Mouse (Mus musculus) adrenal gland, adult 10 weeks (tissue): ENCODE data around the gene Gm38119. TPM values are rescaled to one million over a fixed set of nuclear protein-coding genes. Genes with fewer than 3 reads are reported as not detected.

ENCODE experiments used
- polyA plus RNA-seq: library from polyadenylated mRNA; stranded (reverse); fragments of 350-450 nt; fragmentation: Illumina TruSeq; extraction: RNeasy Lipid Tissue Mini Kit (QIAGEN cat#74804); gene quantifications from one replicate; pipeline ENCODE4 v1.2.3, GENCODE M21; 2014; ENCODE audit warnings: low read depth, low replicate concordance

Gene Gm38119
- polyA plus RNA-seq, result not detected

GRCm38 (mm10) chr3:92738996-92739395 is at the start of gene Gm38119:
Gm38119 (minus strand) TSS chr3:92739096.

GRCm38 (mm10) chr3:92778799-92779198 is 39.9 kb upstream of the Gm38119 start, which contains the start of gene Lce1i:
Lce1i (minus strand) TSS chr3:92778899.

GRCm38 (mm10) chr3:92764965-92765364 is 26.1 kb upstream of the Gm38119 start, which contains the start of gene Lce1h:
Lce1h (minus strand) TSS chr3:92765065.

GRCm38 (mm10) chr3:92752238-92752637 is 13.3 kb upstream of the Gm38119 start, which contains the start of gene Lce1g:
Lce1g (minus strand) TSS chr3:92752338.

GRCm38 (mm10) chr3:92720250-92720649 is 18.6 kb downstream of the Gm38119 start, which contains the start of gene Lce1f:
Lce1f (minus strand) TSS chr3:92720350.

GRCm38 (mm10) chr3:92708974-92709373 is 29.9 kb downstream of the Gm38119 start, which contains the start of gene Lce1e:
Lce1e (minus strand) TSS chr3:92709074.

Other genes with a start within 250 kb of the Gm38119 start
- gene Sprr4, start 238.6 kb downstream of the Gm38119 start, polyA plus RNA-seq, result not detected
- gene 2310046K23Rik, start 204.6 kb downstream of the Gm38119 start, polyA plus RNA-seq, result not detected
- not detected for gene Ivl, start 165.4 kb downstream of the Gm38119 start, polyA plus RNA-seq
- gene Smcp, start 150.1 kb downstream of the Gm38119 start, polyA plus RNA-seq, result not detected
- gene 2210017I01Rik, start 131.6 kb downstream of the Gm38119 start, polyA plus RNA-seq, result not detected
- not detected for gene Lce6a, start 117.4 kb downstream of the Gm38119 start, polyA plus RNA-seq
- not detected for gene Lce1a1, start 90.8 kb downstream of the Gm38119 start, polyA plus RNA-seq
- gene Lce1b, start 82.2 kb downstream of the Gm38119 start, polyA plus RNA-seq, result not detected
- gene Lce1a2, start 68.8 kb downstream of the Gm38119 start, polyA plus RNA-seq, result not detected
- not detected for gene Lce1c, start 59.8 kb downstream of the Gm38119 start, polyA plus RNA-seq
- not detected for gene Lce1d, start 51.9 kb downstream of the Gm38119 start, polyA plus RNA-seq
- not detected for gene Lce1e, start 30.0 kb downstream of the Gm38119 start, polyA plus RNA-seq
- gene Lce1f, start 18.7 kb downstream of the Gm38119 start, polyA plus RNA-seq, result not detected
- not detected for gene Lce1g, start 13.2 kb upstream of the Gm38119 start, polyA plus RNA-seq
- gene Lce1h, start 26.0 kb upstream of the Gm38119 start, polyA plus RNA-seq, result not detected
- gene Lce1i, start 39.8 kb upstream of the Gm38119 start, polyA plus RNA-seq, result not detected
- gene Lce1j, start 51.4 kb upstream of the Gm38119 start, polyA plus RNA-seq, result not detected
- gene Lce1k, start 68.8 kb upstream of the Gm38119 start, polyA plus RNA-seq, result not detected
- gene Kprp, start 88.2 kb upstream of the Gm38119 start, polyA plus RNA-seq, result not detected
- not detected for gene Lce1l, start 112.2 kb upstream of the Gm38119 start, polyA plus RNA-seq
- not detected for gene 2310050C09Rik, start 131.1 kb upstream of the Gm38119 start, polyA plus RNA-seq
- gene Lce3a, start 187.1 kb upstream of the Gm38119 start, polyA plus RNA-seq, result not detected
- not detected for gene Lce3b, start 193.9 kb upstream of the Gm38119 start, polyA plus RNA-seq
- not detected for gene Lce3c, start 205.4 kb upstream of the Gm38119 start, polyA plus RNA-seq
- not detected for gene Lce3d, start 218.3 kb upstream of the Gm38119 start, polyA plus RNA-seq
- not detected for gene Lce3e, start 228.0 kb upstream of the Gm38119 start, polyA plus RNA-seq